Mouse (Mus musculus) cerebellum, adult 11-12 months (tissue): ENCODE measurements around the gene Camk1d.

Source experiments
- DNase-seq: peaks from one replicate; pipeline ENCODE4 v3.0.0; 2022

Gene Camk1d

GRCm38 (mm10) chr2:5458075-5458494 is 256.2 kb downstream of the Camk1d start:
- no peak for DNase-seq

- DNase-seq, result no peak
These were observed 258.2 kb downstream of the Camk1d start for GRCm38 (mm10) chr2:5456108-5456507.

- DNase-seq, result no peak
These were observed 259.5 kb downstream of the Camk1d start for GRCm38 (mm10) chr2:5454830-5455229.

- DNase-seq, result no peak
These were observed 262.7 kb downstream of the Camk1d start for GRCm38 (mm10) chr2:5451654-5452053.

GRCm38 (mm10) chr2:5445357-5445756 is 269.0 kb downstream of the Camk1d start:
- no peak for DNase-seq

GRCm38 (mm10) chr2:5437690-5438089 is 276.6 kb downstream of the Camk1d start:
- DNase-seq, result no peak

- no peak for DNase-seq
These were observed 278.6 kb downstream of the Camk1d start for GRCm38 (mm10) chr2:5435587-5436253.

DNA sequence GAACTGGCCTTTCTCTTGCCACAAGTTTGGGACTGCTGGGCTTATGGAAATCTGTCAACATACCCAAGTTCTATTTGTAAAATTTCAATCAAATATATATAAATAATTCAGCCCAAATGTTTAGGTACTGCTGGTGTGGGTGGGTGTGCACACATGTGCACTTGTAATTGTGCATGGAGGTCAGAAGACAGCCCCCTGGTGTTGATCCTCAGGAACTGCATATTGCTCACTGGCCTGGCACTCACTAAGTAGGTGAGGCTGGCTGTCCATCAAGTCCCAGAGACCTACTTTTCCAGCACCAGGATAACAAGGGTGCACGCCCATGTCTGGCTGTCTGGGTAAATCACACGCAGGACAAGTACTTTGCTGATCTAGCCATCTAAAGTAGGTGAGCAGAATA is 283.0 kb downstream of the Camk1d start:
- no peak for DNase-seq

DNA sequence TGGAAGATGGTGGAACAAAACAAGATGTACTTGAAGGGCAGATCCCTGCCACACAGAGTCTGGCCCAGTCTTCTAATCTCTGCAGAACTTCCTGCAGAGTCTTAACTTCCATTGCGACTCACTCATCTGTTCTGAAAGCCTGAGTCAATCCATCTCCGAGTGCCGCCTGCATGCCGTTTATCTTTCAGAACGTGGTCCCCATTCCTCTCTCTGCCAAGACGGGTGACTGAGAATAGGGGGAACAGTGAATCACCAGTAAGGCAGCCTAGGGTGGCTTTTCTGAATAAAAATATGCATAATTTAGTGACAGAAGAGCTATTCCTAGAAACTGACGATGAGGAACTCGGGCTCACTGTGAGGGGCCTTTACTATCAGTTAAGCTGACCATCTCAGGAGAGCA is 284.4 kb downstream of the Camk1d start:
- DNase-seq, result no peak

DNA sequence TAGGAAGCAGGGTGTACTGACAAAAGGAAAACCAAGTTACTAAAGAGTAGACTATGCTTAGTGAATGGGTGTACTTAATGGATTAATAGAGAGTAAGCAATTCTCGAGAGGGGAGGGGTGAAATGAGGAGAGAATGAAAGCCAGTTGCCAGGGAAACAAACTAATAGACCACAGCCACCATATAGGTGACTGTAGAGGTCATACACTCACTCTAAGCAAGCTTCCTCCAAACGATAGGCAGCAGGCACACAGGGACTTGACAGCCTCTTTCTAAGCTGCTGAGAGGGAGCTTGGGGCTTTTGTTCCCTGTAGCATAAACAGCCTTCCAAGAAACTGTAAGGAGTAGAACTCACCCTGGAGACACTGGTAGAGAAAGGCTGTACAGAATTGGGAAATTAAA is 288.2 kb downstream of the Camk1d start:
- no peak for DNase-seq

DNA sequence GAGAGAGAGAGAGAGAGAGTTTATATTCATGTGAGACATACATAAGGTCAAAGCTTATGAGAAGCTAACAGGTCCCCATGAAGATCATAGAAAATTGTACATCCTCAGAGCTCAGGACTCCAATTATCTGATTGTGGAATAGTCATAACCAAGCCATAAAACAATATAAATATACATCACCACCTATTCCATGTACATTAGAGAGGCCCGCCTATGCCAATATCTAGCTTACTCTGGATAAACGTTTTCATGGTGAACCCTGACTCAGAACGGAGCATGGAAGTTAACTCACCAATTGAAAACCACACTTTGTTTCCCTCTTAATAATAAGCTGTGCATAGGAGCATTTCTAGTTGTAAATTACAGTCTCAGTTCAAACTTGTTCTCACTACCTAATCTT is 288.7 kb downstream of the Camk1d start:
- DNase-seq, result no peak

DNA sequence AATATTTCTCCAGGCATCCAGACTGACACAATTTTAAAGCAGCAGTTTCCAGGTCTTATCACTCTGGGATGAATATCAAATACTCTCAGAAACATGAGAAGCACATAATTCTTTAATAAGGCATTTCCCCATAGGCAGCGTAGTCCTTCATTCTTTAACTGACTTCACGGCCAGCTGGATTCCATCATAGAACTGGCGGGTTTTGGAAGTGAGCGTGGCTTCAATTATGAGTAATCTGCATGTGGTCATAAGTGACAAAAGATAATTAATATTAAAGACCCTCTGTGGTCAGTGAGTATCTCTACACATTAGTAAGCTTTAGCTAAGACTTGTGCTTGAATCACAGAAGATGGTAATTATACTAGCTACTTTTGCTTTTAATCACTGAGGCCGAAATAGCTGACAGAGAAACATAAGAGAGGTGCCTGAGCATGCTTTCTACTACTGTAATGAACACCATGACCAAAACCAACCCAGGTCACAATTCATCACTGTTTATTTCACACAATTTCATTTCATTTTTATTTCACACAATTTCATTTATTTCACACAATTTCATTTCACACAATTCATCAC is 293.6 kb downstream of the Camk1d start:
- DNase-seq, result no peak

DNA sequence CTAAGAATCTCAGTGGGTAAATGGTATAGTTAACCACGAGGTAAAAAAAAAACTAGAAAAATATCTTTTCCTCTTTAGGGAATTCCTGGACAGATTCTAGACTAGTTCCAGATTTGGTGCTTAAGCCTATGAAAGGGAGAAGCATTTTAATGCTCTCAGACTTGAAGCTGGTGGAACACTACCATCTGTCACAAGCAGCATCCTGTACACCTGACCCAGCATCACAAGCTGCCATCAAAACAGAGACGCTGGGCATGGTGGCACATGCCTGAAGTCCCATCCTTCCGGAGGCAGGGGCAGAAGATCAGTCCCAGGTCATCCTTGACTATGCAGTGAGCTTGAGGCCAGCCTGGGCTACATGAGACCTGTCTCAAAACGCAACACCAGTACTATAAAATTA is 295.5 kb downstream of the Camk1d start:
- peak; percentile 42 for DNase-seq

- peak; percentile 54 for DNase-seq
These were observed 296.9 kb downstream of the Camk1d start for GRCm38 (mm10) chr2:5417158-5418032.

DNA sequence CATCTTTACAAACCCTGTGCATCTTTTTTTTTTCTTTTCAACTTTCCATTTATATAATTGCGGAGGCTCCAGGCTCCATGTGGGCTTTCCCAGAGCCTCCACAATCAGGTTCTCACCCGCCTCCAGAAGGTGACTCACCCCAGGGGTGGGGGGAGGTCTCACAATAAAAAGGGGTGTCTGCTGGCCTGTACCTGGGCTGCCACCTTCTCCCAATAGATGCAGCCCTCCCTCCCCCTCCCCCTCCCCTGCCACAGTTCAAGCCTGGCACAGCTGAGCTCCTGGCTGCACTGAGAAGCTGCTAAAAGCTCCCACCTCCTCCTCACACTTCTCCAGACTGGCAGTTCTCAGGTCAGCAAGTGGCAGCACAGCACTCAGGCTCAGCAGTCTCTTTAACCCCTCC is 302.5 kb downstream of the Camk1d start:
- no peak for DNase-seq

- no peak for DNase-seq
These were observed 310.5 kb downstream of the Camk1d start for GRCm38 (mm10) chr2:5403850-5404249.

DNA sequence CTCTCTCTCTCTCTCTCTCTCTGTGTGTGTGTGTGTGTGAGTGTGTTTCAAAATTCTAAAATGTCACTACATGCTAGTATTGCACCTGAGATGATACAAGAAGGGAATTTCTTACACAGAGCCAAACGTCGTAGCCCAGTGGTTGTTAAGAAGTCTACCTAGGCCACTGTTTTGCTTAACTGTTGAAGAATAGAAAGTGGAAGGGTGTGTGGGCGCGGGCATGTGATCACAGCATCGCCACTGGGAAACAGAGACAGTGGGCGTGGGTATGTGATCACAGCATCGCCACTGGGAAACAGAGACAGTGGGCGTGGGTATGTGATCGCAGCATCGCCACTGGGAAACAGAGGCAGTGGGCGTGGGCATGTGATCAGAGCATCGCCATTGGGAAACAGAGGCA is 312.3 kb downstream of the Camk1d start:
- DNase-seq, result no peak

DNA sequence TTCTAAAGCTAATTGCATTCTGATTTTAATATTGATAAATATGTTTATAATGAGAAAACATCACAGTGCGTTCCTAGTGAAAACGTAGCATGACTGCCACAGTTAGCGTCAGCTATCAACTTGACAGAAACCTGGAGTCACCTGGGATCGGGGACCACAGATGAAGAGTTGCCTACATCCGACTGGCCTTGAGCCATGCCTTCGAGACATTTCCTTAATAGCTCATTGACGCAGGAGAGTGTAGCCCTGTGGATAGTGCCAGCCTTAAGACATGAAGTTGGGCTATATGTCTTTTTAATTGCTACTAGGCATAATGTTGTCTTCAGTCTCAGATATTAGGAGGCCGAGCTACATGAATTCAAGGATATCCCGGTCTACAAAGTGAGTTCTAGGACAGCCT is 315.8 kb downstream of the Camk1d start:
- DNase-seq, result no peak

- DNase-seq, result no peak
These were observed 316.3 kb downstream of the Camk1d start for GRCm38 (mm10) chr2:5398043-5398442.

- no peak for DNase-seq
These were observed 316.8 kb downstream of the Camk1d start for GRCm38 (mm10) chr2:5397468-5397867.

DNA sequence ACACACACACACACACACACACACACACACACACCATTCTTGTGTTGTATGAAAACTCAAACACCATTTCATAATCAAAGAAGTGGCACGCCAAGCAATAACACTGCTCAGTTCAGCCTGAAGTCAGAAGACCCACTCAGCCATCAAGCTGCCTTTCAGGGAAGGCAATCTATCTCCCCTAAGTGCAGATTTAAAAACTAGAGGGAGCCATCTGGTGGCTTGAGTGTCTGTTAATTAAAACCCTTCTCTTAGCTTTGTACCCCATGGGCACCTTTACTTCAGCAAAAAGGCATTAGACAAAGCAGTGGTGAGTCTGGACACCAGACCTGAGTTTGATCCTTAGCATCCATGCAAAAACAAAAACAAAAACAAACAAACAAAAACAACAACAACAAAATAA is 317.9 kb downstream of the Camk1d start:
- no peak for DNase-seq

- DNase-seq, result no peak
These were observed 318.4 kb downstream of the Camk1d start for GRCm38 (mm10) chr2:5395873-5396272.

- no peak for DNase-seq
These were observed 321.4 kb downstream of the Camk1d start for GRCm38 (mm10) chr2:5392921-5393320.

GRCm38 (mm10) chr2:5392470-5392869 is 321.8 kb downstream of the Camk1d start:
- no peak for DNase-seq
